Mouse (Mus musculus): Measurements from ENCODE around the gene Apobec4. TPM values are rescaled to one million over a fixed set of nuclear protein-coding genes. Genes with fewer than 3 reads are reported as not detected.
"Not testable (repeated sequence)": the region's sequence is repeated elsewhere in the genome, so short reads cannot be mapped to it uniquely, and the experiment has no call there.

Gene Apobec4
- polyA plus RNA-seq, 1 experiment from 2014 or later = 0.27 TPM

GRCm38 (mm10) chr1:152746426-152746825 lies 3.9 kb upstream of the Apobec4 start:
- H3K4me2 ChIP-seq (ENCODE audit: low read length) = no peak overlapping the region
- no peak overlapping the region for H3K4me3 ChIP-seq (replicated peaks; ENCODE audit: low read length)
- peaks cover 19% of the 10 kb centered on the region for H3K4me1 ChIP-seq (replicated peaks; ENCODE audit: control insufficient read depth, insufficient read depth, low read length)
- H3K36me3 ChIP-seq (ENCODE audit: control insufficient read depth, insufficient read depth) = no peaks in the 10 kb centered on the region
- H3K27me3 ChIP-seq (replicated peaks; ENCODE audit: control insufficient read depth, insufficient read depth, low read length) = no peaks in the 10 kb centered on the region
- no peaks in the 10 kb centered on the region for H3K9me3 ChIP-seq (ENCODE audit: control insufficient read depth, low read length)
- WGBS = 1% methylated on average over 5 of the region's 5 CpGs
- H3K27ac ChIP-seq (ENCODE audit: low read length) = no peak overlapping the region
- H3K9ac ChIP-seq (replicated peaks; ENCODE audit: low read depth, low read length) = no peak overlapping the region
- ATAC-seq = peak; percentile 27

- H3K27me3 ChIP-seq (replicated peaks; ENCODE audit: control insufficient read depth, insufficient read depth, low read length) = no peaks in the 10 kb centered on the region
- ATAC-seq = no peak
- H3K4me1 ChIP-seq (replicated peaks; ENCODE audit: control insufficient read depth, insufficient read depth, low read length) = peaks cover 26% of the 10 kb centered on the region
- H3K9me3 ChIP-seq (ENCODE audit: control insufficient read depth, low read length) = no peaks in the 10 kb centered on the region
- H3K27ac ChIP-seq (ENCODE audit: low read length) = peak overlapping the region; percentile 32; the same call in 1 of the 2 replicates
- H3K9ac ChIP-seq (replicated peaks; ENCODE audit: low read depth, low read length) = no peak overlapping the region
- H3K36me3 ChIP-seq (ENCODE audit: control insufficient read depth, insufficient read depth) = no peaks in the 10 kb centered on the region
- no peak overlapping the region for H3K4me2 ChIP-seq (ENCODE audit: low read length)
- H3K4me3 ChIP-seq (replicated peaks; ENCODE audit: low read length) = no peak overlapping the region
- 77% methylated on average over 9 of the region's 9 CpGs for WGBS
Measured at GRCm38 (mm10) chr1:152749276-152749675, 1.1 kb upstream of the Apobec4 start.

GRCm38 (mm10) chr1:152761791-152762190 lies 11.4 kb downstream of the Apobec4 start:
- H3K4me2 ChIP-seq (ENCODE audit: low read length) = no peak overlapping the region
- no peaks in the 10 kb centered on the region for H3K27me3 ChIP-seq (replicated peaks; ENCODE audit: control insufficient read depth, insufficient read depth, low read length)
- no peak for ATAC-seq
- no peak overlapping the region for H3K9ac ChIP-seq (replicated peaks; ENCODE audit: low read depth, low read length)
- H3K4me1 ChIP-seq (replicated peaks; ENCODE audit: control insufficient read depth, insufficient read depth, low read length) = no peaks in the 10 kb centered on the region; the same call in 1 of the 2 replicates
- H3K4me3 ChIP-seq (replicated peaks; ENCODE audit: low read length) = no peak overlapping the region
- H3K9me3 ChIP-seq (ENCODE audit: control insufficient read depth, low read length) = no peaks in the 10 kb centered on the region
- H3K27ac ChIP-seq (ENCODE audit: low read length) = no peak overlapping the region
- H3K36me3 ChIP-seq (ENCODE audit: control insufficient read depth, insufficient read depth) = no peaks in the 10 kb centered on the region
- 89% methylated on average over 2 of the region's 2 CpGs for WGBS

- H3K9ac ChIP-seq (replicated peaks; ENCODE audit: low read depth, low read length) = peak within 1 kb of the TSS; percentile 97
- H3K9me3 ChIP-seq (ENCODE audit: control insufficient read depth, low read length) = no peaks in the 10 kb centered on the region
- H3K4me2 ChIP-seq (ENCODE audit: low read length) = peak within 1 kb of the TSS; percentile 78
- 0 out of 2 replicates have a peak, but pooled peaks cover 2% of the 10 kb centered on the region for H3K36me3 ChIP-seq (ENCODE audit: control insufficient read depth, insufficient read depth)
- peak within 1 kb of the TSS; percentile 88 for H3K27ac ChIP-seq (ENCODE audit: low read length)
- no peaks in the 10 kb centered on the region for H3K27me3 ChIP-seq (replicated peaks; ENCODE audit: control insufficient read depth, insufficient read depth, low read length)
- H3K4me1 ChIP-seq (replicated peaks; ENCODE audit: control insufficient read depth, insufficient read depth, low read length) = peaks cover 10% of the 10 kb centered on the region
- H3K4me3 ChIP-seq (replicated peaks; ENCODE audit: low read length) = peak within 1 kb of the TSS; percentile 88
- ATAC-seq = peak; percentile 98
- WGBS = under 1% methylated on average over 72 of the region's 86 CpGs
Measured at GRCm38 (mm10) chr1:152766032-152766772, 15.9 kb downstream of the Apobec4 start, which contains the start of the genes Rgl1 and Arpc5. Gene Rgl1 (minus strand): TSS chr1:152766351. Gene Arpc5 (plus strand): TSS chr1:152766542.

GRCm38 (mm10) chr1:152766804-152767748 lies 16.7 kb downstream of the Apobec4 start:
- Histone ChIP-seq H3K9ac (replicated peaks; ENCODE audit: low read depth, low read length) (peak overlapping the region; percentile 97), H3K4me3 (replicated peaks; ENCODE audit: low read length) (peak overlapping the region; percentile 88), H3K4me1 (replicated peaks; ENCODE audit: control insufficient read depth, insufficient read depth, low read length) (peaks cover 10% of the 10 kb centered on the region), H3K27ac (ENCODE audit: low read length) (peak overlapping the region; percentile 88), H3K36me3 (ENCODE audit: control insufficient read depth, insufficient read depth) (peaks cover 5% of the 10 kb centered on the region; the same call in 1 of the 2 replicates), H3K27me3 (replicated peaks; ENCODE audit: control insufficient read depth, insufficient read depth, low read length) (no peaks in the 10 kb centered on the region), H3K4me2 (ENCODE audit: low read length) (peak overlapping the region; percentile 48), H3K9me3 (ENCODE audit: control insufficient read depth, low read length) (no peaks in the 10 kb centered on the region)
- ATAC-seq = peak; percentile 51
- WGBS = under 1% methylated on average over 58 of the region's 60 CpGs

GRCm38 (mm10) chr1:152767749-152768488 lies 17.6 kb downstream of the Apobec4 start:
- 6% methylated on average over 5 of the region's 5 CpGs for WGBS
- no peaks in the 10 kb centered on the region for H3K27me3 ChIP-seq (replicated peaks; ENCODE audit: control insufficient read depth, insufficient read depth, low read length)
- H3K9ac ChIP-seq (replicated peaks; ENCODE audit: low read depth, low read length) = no peak overlapping the region
- peaks cover 10% of the 10 kb centered on the region for H3K4me1 ChIP-seq (replicated peaks; ENCODE audit: control insufficient read depth, insufficient read depth, low read length)
- ATAC-seq = peak; percentile 9; the same call in 1 of the 2 replicates
- H3K36me3 ChIP-seq (ENCODE audit: control insufficient read depth, insufficient read depth) = peaks cover 13% of the 10 kb centered on the region
- H3K4me3 ChIP-seq (replicated peaks; ENCODE audit: low read length) = peak overlapping the region; percentile 32
- no peak overlapping the region for H3K27ac ChIP-seq (ENCODE audit: low read length)
- no peaks in the 10 kb centered on the region for H3K9me3 ChIP-seq (ENCODE audit: control insufficient read depth, low read length)
- peak overlapping the region; percentile 53 for H3K4me2 ChIP-seq (ENCODE audit: low read length)

- Histone ChIP-seq H3K4me3 (replicated peaks; ENCODE audit: low read length) (no peak overlapping the region), H3K9me3 (ENCODE audit: control insufficient read depth, low read length) (no peaks in the 10 kb centered on the region), H3K27ac (ENCODE audit: low read length) (no peak overlapping the region), H3K36me3 (ENCODE audit: control insufficient read depth, insufficient read depth) (peaks cover 23% of the 10 kb centered on the region), H3K27me3 (replicated peaks; ENCODE audit: control insufficient read depth, insufficient read depth, low read length) (no peaks in the 10 kb centered on the region), H3K4me1 (replicated peaks; ENCODE audit: control insufficient read depth, insufficient read depth, low read length) (peaks cover 10% of the 10 kb centered on the region), H3K9ac (replicated peaks; ENCODE audit: low read depth, low read length) (no peak overlapping the region), H3K4me2 (ENCODE audit: low read length) (no peak overlapping the region)
- no peak for ATAC-seq
- 86% methylated on average over 9 of the region's 9 CpGs for WGBS
Measured at GRCm38 (mm10) chr1:152771016-152771415, 20.7 kb downstream of the Apobec4 start.

- 98% methylated on average over 3 of the region's 3 CpGs for WGBS
- not testable (repeated sequence) for H3K9ac ChIP-seq (replicated peaks; ENCODE audit: low read depth, low read length); H3K9me3 ChIP-seq (ENCODE audit: control insufficient read depth, low read length); H3K27me3 ChIP-seq (replicated peaks; ENCODE audit: control insufficient read depth, insufficient read depth, low read length); H3K4me2 ChIP-seq (ENCODE audit: low read length); H3K27ac ChIP-seq (ENCODE audit: low read length); ATAC-seq; H3K4me1 ChIP-seq (replicated peaks; ENCODE audit: control insufficient read depth, insufficient read depth, low read length); H3K4me3 ChIP-seq (replicated peaks; ENCODE audit: low read length)
- peaks cover 22% of the 10 kb centered on the region for H3K36me3 ChIP-seq (ENCODE audit: control insufficient read depth, insufficient read depth)
Measured at GRCm38 (mm10) chr1:152774601-152775000, 24.2 kb downstream of the Apobec4 start.
